Mouse (Mus musculus): Measurements from ENCODE around the gene Olfr1195.
"Not testable (repeated sequence)": the region's sequence is repeated elsewhere in the genome, so short reads cannot be mapped to it uniquely, and the experiment has no call there.

Olfr1195 gene

DNA sequence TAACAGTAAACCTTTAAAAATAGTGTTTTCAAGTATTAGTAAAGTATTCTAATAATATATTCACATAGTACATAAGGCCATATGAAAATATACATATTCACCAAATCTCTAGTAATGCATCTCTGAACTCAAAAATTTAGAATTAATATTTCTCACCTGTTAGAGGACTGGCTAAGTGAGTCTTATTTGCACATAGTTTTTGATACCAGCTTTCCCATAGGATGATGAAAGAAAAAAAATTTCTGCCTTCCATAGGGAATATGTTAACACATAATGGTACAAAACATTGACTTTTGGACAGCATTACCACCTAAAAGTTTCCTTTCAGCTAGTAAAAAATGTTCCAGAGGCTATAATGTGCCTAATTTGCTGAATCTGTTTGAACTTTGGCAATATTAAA is at the start of gene Olfr1195:
Olfr1195 (minus strand) TSS at position 101 of the 400 bp plus-strand sequence.
- no peaks in the 10 kb centered on the region for H3K27me3 ChIP-seq (ENCODE audit: insufficient read depth, low read length)
- H3K4me1 ChIP-seq (replicated peaks; ENCODE audit: low read depth, low read length) = no peaks in the 10 kb centered on the region
- H3K4me3 ChIP-seq (replicated peaks; ENCODE audit: low read length) = no peak within 1 kb of the TSS
- TF ChIP-seq POU5F1 (IDR thresholded peaks at IDR 0.05; ENCODE audit: borderline replicate concordance, low read length) = no peak
- no peak for TF ChIP-seq NANOG (IDR thresholded peaks at IDR 0.05; ENCODE audit: borderline replicate concordance, low read length)
- TF ChIP-seq CTCF (conservative IDR thresholded peaks at IDR 0.05; ENCODE audit: low read length) = no peak
- no peaks in the 10 kb centered on the region for H3K9me3 ChIP-seq (ENCODE audit: low read length)
- no peaks in the 10 kb centered on the region for H3K36me3 ChIP-seq (ENCODE audit: insufficient read depth, low read length)

DNA sequence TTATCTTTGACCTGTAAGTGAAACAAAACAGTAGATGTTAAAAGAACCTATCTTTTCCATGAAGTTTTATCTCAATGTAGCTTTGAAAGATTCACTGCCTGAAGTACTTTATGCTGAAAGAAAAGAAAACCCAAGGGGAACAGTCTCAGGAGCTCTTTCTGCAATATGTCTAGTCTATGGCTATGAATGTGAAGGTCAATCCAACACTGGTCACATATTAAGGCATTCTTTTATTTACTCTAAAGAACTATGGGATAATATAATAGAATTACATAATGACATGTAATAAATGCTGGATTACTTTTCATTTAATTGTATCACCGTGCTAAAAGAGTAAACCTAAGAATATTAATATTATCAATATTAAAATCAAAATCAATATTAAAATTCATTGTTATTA is 43.3 kb upstream of the Olfr1195 start, which contains the start of gene Olfr1197:
Olfr1197 (minus strand) TSS at position 101 of the 400 bp plus-strand sequence.
- no peaks in the 10 kb centered on the region for H3K36me3 ChIP-seq (ENCODE audit: insufficient read depth, low read length)
- H3K4me1 ChIP-seq (replicated peaks; ENCODE audit: low read depth, low read length) = no peaks in the 10 kb centered on the region
- no peaks in the 10 kb centered on the region for H3K27me3 ChIP-seq (ENCODE audit: insufficient read depth, low read length)
- H3K9me3 ChIP-seq (ENCODE audit: low read length) = no peaks in the 10 kb centered on the region
- TF ChIP-seq POU5F1 (IDR thresholded peaks at IDR 0.05; ENCODE audit: borderline replicate concordance, low read length) (no peak), CTCF (conservative IDR thresholded peaks at IDR 0.05; ENCODE audit: low read length) (no peak), NANOG (IDR thresholded peaks at IDR 0.05; ENCODE audit: borderline replicate concordance, low read length) (no peak)
- H3K4me3 ChIP-seq (replicated peaks; ENCODE audit: low read length) = no peak within 1 kb of the TSS

DNA sequence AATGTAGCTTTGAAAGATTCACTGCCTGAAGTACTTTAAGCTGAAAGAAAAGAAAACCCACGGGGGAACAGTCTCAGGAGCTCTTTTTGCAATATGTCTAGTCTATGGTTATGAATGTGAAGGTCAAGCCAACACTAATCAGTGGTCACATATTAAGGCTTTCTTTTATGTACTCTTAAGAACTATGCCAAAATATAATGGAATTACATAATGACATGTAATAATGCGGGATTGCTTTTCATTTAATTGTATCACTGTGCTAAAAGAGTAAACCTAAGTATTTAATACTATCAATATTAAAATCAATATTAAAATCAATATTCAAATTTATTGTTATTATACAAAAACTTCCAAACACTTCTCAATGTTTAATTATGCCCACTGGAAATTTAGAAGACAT is 15.5 kb upstream of the Olfr1195 start, which contains the start of gene Olfr1196:
Olfr1196 (minus strand) TSS at position 101 of the 400 bp plus-strand sequence.
- no peaks in the 10 kb centered on the region for H3K27me3 ChIP-seq (ENCODE audit: insufficient read depth, low read length)
- H3K4me3 ChIP-seq (replicated peaks; ENCODE audit: low read length) = no peak within 1 kb of the TSS
- H3K4me1 ChIP-seq (replicated peaks; ENCODE audit: low read depth, low read length) = no peaks in the 10 kb centered on the region
- TF ChIP-seq CTCF (conservative IDR thresholded peaks at IDR 0.05; ENCODE audit: low read length) = no peak
- TF ChIP-seq POU5F1 (IDR thresholded peaks at IDR 0.05; ENCODE audit: borderline replicate concordance, low read length) = no peak
- TF ChIP-seq NANOG (IDR thresholded peaks at IDR 0.05; ENCODE audit: borderline replicate concordance, low read length) = no peak
- H3K36me3 ChIP-seq (ENCODE audit: insufficient read depth, low read length) = no peaks in the 10 kb centered on the region
- H3K9me3 ChIP-seq (ENCODE audit: low read length) = no peaks in the 10 kb centered on the region

DNA sequence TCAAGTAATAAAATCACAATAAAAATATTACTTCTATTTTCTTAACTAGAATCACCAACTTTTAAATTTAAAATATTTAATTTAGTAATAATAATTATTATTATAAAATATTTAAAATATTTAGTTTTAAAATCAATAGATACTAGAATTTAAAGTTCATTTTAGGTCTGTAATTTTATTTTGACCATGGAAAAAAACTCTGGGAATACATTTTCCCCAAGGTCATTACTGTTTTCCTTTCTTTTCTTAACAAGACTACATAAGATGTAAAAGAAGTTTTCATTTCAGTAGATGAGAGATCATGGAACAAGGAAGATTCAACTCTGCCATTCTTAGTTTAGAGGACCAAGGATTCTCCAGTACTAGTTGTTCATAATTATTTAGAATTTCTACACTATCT is 13.7 kb downstream of the Olfr1195 start, which contains the start of gene Olfr1193:
Olfr1193 (plus strand) TSS at position 301 of the 400 bp plus-strand sequence.
- H3K36me3 ChIP-seq (ENCODE audit: insufficient read depth, low read length); H3K9me3 ChIP-seq (ENCODE audit: low read length); H3K27me3 ChIP-seq (ENCODE audit: insufficient read depth, low read length); H3K4me3 ChIP-seq (replicated peaks; ENCODE audit: low read length); H3K4me1 ChIP-seq (replicated peaks; ENCODE audit: low read depth, low read length): not testable (repeated sequence)

DNA sequence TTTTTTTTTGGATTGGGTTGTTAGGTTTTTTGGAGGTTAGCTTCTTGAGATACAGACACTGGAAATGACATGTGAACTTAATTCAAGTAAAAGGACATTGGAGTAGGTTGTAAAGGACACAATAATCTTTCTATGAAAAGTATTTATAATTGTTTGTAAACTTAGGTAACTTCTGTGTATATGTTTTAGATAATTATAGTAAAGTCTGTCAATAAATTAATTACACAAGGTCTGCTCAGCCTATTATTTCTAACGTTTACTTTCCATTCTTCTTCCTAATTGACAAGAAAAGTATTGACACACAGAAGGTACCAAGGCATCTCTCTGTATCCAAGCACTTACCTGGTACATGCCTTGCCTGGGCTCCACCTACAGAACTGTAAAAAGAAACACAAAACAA is 40.8 kb downstream of the Olfr1195 start, which contains the start of gene Olfr1192-ps1:
Olfr1192-ps1 (plus strand) TSS at position 301 of the 400 bp plus-strand sequence.
- Histone ChIP-seq H3K4me1 (replicated peaks; ENCODE audit: low read depth, low read length) (no peaks in the 10 kb centered on the region), H3K9me3 (ENCODE audit: low read length) (no peaks in the 10 kb centered on the region), H3K4me3 (replicated peaks; ENCODE audit: low read length) (no peak within 1 kb of the TSS), H3K36me3 (ENCODE audit: insufficient read depth, low read length) (no peaks in the 10 kb centered on the region), H3K27me3 (ENCODE audit: insufficient read depth, low read length) (no peaks in the 10 kb centered on the region)
- TF ChIP-seq POU5F1 (IDR thresholded peaks at IDR 0.05; ENCODE audit: borderline replicate concordance, low read length) = no peak
- TF ChIP-seq NANOG (IDR thresholded peaks at IDR 0.05; ENCODE audit: borderline replicate concordance, low read length) = no peak
- TF ChIP-seq CTCF (conservative IDR thresholded peaks at IDR 0.05; ENCODE audit: low read length) = no peak

DNA sequence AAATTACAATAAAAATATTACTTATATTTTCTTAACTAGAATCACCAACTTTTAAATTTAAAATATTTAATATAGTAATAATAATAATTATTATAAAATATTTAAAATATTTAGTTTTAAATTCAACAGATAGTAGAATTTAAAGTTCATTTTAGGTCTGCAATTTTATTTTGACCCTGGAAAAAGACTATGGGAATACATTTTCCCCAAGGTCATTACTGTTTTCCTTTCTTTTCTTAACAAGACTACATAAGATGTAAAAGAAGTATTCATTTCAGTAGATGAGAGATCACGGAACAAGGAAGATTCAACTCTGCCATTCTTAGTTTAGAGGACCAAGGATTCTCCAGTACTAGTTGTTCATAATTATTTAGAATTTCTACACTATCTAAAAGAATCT is 48.7 kb downstream of the Olfr1195 start, which contains the start of gene Olfr1191-ps1:
Olfr1191-ps1 (plus strand) TSS at position 301 of the 400 bp plus-strand sequence.
- not testable (repeated sequence) for H3K27me3 ChIP-seq (ENCODE audit: insufficient read depth, low read length); H3K9me3 ChIP-seq (ENCODE audit: low read length); H3K36me3 ChIP-seq (ENCODE audit: insufficient read depth, low read length); H3K4me3 ChIP-seq (replicated peaks; ENCODE audit: low read length); H3K4me1 ChIP-seq (replicated peaks; ENCODE audit: low read depth, low read length)
